Mouse (Mus musculus): ENCODE results near the gene Gm11569.
"Not testable (repeated sequence)": the region's sequence is repeated elsewhere in the genome, so short reads cannot be mapped to it uniquely, and the experiment has no call there.

Gm11569 gene

DNA sequence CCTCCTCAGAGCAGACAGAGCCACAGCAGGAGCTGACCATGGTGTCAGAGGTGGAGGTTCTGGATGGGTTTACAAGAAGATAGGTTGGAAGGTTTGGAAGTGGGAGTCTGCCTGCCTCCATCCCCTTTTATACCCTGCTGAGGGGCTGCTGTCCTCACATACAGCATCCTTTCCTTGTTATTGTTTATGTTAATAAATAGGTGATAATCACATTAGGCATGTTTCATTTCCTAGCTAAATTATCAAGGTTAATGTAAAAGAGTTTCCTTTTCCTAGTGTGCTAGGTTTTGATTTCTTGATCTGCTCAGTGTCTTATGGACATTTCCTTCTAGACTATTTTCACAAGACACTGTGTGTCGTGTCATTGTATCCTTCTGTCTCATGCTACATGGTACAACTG is at the start of gene Gm11569:
Gene Gm11569 (minus strand): TSS at position 101 of the 400 bp plus-strand sequence.
- DNase-seq, result not testable (repeated sequence)

DNA sequence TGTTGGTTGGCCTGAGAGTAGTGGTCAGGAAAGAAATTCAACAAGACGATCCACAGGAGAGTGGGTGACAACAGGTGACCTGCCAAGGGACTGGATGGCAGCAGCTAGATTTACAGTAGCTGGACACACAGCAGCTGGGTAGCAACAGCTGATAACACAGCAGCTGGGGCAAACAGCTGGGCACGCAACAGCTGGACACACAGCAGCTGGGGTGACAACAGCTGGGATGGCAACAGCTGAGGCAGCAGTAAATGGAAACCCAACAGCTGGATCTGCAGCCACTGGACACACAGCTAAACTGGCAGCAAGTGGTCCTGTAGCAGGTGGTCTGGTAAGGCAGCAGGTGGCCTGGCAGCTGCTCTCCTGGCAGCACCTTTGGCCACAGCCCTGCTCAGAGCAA is 48.0 kb upstream of the Gm11569 start:
- DNase-seq, result no peak

DNA sequence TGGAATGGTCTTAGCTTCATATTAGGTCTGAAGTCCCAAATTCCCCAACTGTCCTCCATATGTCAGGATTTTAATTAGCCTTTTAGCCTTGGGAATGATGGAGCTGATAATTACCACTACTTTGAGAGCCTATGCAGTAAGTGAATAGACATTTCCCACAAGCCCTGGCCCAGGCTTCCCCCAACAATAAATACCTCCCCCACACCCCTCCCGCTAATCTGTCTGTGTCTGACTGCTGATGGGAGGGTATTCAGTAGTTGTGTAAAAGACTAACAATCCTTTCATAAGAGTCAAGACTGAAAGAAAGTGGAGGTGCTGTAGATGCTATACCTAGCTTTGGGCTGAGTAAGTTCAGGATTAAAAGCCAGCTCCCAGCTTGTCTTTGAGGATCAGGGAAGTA is 43.5 kb upstream of the Gm11569 start:
- DNase-seq, result no peak

DNA sequence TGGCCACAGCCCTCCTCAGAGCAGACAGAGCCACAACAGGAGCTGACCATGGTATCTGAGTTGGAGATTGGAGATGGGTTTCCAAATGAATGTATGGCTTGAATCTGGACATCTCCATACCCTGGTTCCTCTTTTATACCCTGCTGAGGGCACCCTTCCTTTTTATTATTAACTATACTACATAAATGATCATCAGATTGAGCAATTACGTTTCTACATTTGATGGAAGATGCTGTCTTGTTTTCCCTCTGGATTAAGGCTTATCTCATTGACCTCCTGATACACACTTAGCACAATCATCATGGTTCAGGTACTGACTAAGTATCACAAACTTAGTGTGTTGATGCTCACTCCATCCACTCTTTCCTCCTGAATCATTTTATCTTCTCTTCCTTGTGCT is 39.2 kb upstream of the Gm11569 start, which contains the start of gene 2300003K06Rik:
Gene 2300003K06Rik (minus strand): TSS at position 101 of the 400 bp plus-strand sequence.
- DNase-seq, result no peak

DNA sequence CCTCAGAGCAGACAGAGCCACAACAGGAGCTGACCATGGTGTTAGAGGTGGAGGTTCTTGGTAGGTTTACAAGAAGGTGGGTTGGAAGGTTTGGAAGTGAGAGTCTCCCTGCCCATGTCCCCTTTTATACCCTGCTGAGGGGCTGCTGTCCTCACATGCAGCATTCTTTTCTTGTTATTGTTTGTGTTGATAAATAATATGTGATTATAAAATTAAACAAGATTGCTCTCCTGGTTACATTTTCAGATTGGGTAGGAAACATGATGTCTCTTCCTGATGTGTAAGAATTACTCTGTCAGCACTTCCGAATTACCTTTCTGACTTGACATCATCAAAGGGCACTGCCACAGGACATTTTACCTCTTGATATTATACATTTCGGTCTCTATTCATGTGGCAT is 16.8 kb upstream of the Gm11569 start, which contains the start of gene Gm11564:
Gene Gm11564 (minus strand): TSS at position 101 of the 400 bp plus-strand sequence.
- DNase-seq, result not testable (repeated sequence)

DNA sequence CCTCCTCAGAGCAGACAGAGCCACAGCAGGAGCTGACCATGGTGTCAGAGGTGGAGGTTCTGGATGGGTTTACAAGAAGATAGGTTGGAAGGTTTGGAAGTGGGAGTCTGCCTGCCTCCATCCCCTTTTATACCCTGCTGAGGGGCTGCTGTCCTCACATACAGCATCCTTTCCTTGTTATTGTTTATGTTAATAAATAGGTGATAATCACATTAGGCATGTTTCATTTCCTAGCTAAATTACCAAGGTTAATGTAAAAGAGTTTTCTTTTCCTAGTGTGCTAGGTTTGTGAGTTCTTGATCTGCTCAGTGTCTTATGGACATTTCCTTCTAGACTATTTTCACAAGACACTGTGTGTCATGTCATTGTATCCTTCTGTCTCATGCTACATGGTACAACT is 11.1 kb upstream of the Gm11569 start, which contains the start of gene Krtap4-13:
Gene Krtap4-13 (minus strand): TSS at position 101 of the 400 bp plus-strand sequence.
- not testable (repeated sequence) for DNase-seq

DNA sequence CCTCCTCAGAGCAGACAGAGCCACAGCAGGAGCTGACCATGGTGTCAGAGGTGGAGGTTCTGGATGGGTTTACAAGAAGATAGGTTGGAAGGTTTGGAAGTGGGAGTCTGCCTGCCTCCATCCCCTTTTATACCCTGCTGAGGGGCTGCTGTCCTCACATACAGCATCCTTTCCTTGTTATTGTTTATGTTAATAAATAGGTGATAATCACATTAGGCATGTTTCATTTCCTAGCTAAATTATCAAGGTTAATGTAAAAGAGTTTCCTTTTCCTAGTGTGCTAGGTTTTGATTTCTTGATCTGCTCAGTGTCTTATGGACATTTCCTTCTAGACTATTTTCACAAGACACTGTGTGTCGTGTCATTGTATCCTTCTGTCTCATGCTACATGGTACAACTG is 5.6 kb upstream of the Gm11569 start, which contains the start of gene Gm11554:
Gene Gm11554 (minus strand): TSS at position 101 of the 400 bp plus-strand sequence.
- DNase-seq, result not testable (repeated sequence)

DNA sequence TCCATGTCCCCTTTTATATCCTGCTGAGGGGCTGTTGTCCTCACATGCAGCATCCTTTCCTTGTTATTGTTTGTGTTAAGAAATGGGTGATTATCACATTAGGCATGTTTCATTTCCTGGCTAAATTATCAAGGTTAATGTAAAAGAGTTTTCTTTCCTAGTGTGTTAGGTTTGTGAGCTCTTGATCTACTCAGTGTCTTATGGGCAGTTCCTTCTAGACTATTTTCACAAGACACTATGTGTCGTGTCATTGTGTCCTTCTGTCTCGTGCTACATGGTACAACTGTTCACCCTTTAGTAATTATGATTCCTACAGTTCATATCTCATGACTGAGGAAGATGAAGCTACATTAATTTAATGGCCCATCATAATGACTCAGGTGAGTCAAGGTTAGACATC is 5.4 kb downstream of the Gm11569 start, which contains the start of gene Gm11596:
Gene Gm11596 (minus strand): TSS at position 101 of the 400 bp plus-strand sequence.
- DNase-seq, result no peak

DNA sequence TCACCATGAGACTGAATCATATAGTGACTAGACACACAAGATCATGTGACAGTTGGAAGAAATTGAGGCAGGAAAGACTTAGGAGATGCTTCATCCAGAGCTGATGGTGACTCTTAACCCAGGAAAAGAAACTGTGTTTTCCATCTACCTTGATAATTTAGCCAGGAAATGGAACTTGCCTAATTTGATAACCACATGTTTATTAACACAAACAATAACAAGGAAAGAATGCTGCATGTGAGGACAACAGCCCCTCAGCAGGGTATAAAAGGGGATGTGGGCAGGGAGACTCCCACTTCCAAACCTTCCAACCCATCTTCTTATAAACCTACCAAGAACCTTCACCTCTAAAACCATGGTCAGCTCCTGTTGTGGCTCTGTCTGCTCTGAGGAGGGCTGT is 13.8 kb downstream of the Gm11569 start, which contains the start of gene Krtap4-9:
Gene Krtap4-9 (plus strand): TSS at position 301 of the 400 bp plus-strand sequence.
- DNase-seq, result not testable (repeated sequence)

DNA sequence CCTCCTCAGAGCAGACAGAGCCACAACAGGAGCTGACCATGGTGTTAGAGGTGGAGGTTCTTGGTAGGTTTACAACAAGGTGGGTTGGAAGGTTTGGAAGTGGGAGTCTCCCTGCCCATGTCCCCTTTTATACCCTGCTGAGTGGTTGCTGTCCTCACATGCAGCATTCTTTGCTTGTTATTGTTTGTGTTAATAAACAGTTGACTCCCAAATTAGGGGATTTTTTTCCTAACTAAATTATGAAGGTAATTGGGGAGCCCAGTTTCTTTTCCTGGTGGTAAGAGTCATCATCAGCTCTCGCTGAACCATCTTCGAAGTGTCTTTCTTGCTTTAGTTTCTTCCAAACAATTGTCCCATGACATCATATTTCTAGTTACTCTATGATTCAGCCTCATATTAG is 18.1 kb downstream of the Gm11569 start, which contains the start of gene Krtap4-8:
Gene Krtap4-8 (minus strand): TSS at position 101 of the 400 bp plus-strand sequence.
- no peak for DNase-seq

DNA sequence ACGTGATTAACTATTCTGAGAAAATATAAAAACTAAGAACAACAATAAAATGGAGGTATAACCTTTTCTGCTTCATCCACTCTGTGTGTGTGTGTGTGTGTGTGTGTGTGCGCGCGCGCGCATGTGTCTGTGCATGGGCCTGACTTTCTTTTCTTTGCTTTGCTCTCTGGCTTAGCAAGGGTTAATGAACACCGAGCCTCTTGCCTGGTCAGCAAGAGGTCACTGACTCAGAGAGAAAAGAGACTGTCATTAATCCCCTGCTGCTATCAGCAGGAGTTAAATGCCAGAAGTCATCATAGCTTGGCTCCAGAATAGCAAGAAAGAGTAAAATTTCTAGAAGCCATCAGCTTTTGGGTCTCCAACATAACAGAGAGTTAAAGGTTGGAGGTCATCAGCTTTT is 20.3 kb downstream of the Gm11569 start:
- DNase-seq, result no peak

DNA sequence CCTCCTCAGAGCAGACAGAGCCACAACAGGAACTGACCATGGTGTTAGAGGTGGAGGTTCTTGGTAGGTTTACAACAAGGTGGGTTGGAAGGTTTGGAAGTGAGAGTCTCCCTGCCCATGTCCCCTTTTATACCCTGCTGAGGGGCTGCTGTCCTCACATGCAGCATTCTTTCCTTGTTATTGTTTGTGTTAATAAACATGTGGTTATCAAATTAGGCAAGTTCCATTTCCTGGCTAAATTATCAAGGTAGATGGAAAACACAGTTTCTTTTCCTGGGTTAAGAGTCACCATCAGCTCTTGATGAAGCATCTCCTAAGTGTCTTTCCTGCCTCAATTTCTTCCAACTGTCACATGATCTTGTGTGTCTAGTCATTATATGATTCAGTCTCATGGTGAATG is 25.9 kb downstream of the Gm11569 start, which contains the start of gene Gm11595:
Gene Gm11595 (minus strand): TSS at position 101 of the 400 bp plus-strand sequence.
- DNase-seq, result not testable (repeated sequence)

DNA sequence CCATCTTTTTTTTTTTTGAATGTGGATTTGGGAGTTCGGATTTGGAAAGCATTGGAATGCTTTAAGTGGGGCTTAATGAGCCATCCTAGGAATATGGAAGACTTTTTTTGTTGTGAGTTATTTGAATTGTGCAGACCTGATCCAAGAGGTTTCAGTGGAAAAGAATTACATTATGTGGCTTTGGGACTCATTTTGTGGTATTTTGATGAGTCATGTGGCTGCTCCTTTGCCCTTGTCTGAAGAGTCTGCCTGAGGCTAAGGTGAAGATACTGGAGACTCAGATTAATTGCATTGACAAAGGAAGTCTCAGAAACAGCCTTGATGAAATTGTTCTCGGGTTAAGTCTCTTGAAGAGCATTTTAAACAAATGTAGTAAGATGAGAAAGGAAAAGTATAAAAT is 30.3 kb downstream of the Gm11569 start:
- no peak for DNase-seq

DNA sequence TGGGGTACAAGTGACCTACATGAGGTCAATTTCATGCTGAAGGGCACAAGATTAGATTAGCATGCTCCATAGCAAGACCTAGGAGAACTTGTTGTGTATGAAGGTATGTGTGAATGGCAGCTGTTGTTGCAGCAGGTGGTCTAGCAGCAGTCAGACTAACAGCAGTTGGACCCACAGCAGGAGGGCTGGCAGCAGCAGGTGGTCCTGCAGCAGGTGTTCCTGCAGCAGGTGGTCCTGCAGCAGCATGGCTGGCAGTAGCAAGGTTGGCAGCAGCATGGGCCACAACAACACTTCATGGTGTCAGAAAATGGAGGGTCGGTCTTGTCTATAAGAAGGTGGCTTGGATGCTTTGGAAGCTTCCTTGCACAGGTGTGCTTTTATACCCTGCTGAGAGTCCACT is 39.9 kb downstream of the Gm11569 start:
- no peak for DNase-seq

Data from cerebellum, adult 11 months (tissue).